Mouse (Mus musculus): ENCODE measurements around the gene Mthfd1l. TPM values are rescaled to one million over a fixed set of nuclear protein-coding genes. Genes with fewer than 3 reads are reported as not detected.

Gene Mthfd1l
- polyA plus RNA-seq, 1 experiment = 53.6 TPM

GRCm38 (mm10) chr10:4050236-4050635, 77.3 kb downstream of the Mthfd1l start:
- no peak overlapping the region for H3K9ac ChIP-seq (ENCODE audit: low read depth, poor library complexity, severe bottlenecking)
- no peak for TF ChIP-seq CTCF (IDR thresholded peaks at IDR 0.05; ENCODE audit: low read depth, low read length)
- peaks cover 4% of the 10 kb centered on the region for H3K36me3 ChIP-seq (ENCODE audit: control insufficient read depth, insufficient read depth, low read length, poor library complexity, severe bottlenecking)
- no peak overlapping the region for H3K4me3 ChIP-seq (ENCODE audit: low read depth, low read length)
- no peaks in the 10 kb centered on the region for H3K27me3 ChIP-seq (ENCODE audit: control insufficient read depth, insufficient read depth, low read length, poor library complexity, severe bottlenecking)
- no peak overlapping the region for H3K27ac ChIP-seq (ENCODE audit: insufficient read depth, low read length)
- H3K9me3 ChIP-seq (replicated peaks; ENCODE audit: control insufficient read depth, insufficient read depth, low read length, poor library complexity, severe bottlenecking) = no peaks in the 10 kb centered on the region
- no peaks in the 10 kb centered on the region for H3K4me1 ChIP-seq (ENCODE audit: control insufficient read depth, insufficient read depth, low read length)

- Histone ChIP-seq H3K4me1 (ENCODE audit: control insufficient read depth, insufficient read depth, low read length) (no peaks in the 10 kb centered on the region), H3K36me3 (ENCODE audit: control insufficient read depth, insufficient read depth, low read length, poor library complexity, severe bottlenecking) (peaks cover 4% of the 10 kb centered on the region), H3K4me3 (ENCODE audit: low read depth, low read length) (no peak overlapping the region), H3K9me3 (replicated peaks; ENCODE audit: control insufficient read depth, insufficient read depth, low read length, poor library complexity, severe bottlenecking) (no peaks in the 10 kb centered on the region), H3K27ac (ENCODE audit: insufficient read depth, low read length) (no peak overlapping the region), H3K27me3 (ENCODE audit: control insufficient read depth, insufficient read depth, low read length, poor library complexity, severe bottlenecking) (no peaks in the 10 kb centered on the region), H3K9ac (ENCODE audit: low read depth, poor library complexity, severe bottlenecking) (no peak overlapping the region)
- no peak for TF ChIP-seq POLR2A (IDR thresholded peaks at IDR 0.05; ENCODE audit: insufficient read depth, low read length)
- TF ChIP-seq EP300 (IDR thresholded peaks at IDR 0.05; ENCODE audit: insufficient read depth, low read depth, low read length) = no peak
- TF ChIP-seq CTCF (IDR thresholded peaks at IDR 0.05; ENCODE audit: low read depth, low read length) = no peak
Measured at GRCm38 (mm10) chr10:4052711-4053110, 79.8 kb downstream of the Mthfd1l start.

- TF ChIP-seq POLR2A (IDR thresholded peaks at IDR 0.05; ENCODE audit: insufficient read depth, low read length) (no peak), CTCF (IDR thresholded peaks at IDR 0.05; ENCODE audit: low read depth, low read length) (no peak), EP300 (IDR thresholded peaks at IDR 0.05; ENCODE audit: insufficient read depth, low read depth, low read length) (no peak)
- H3K27ac ChIP-seq (ENCODE audit: insufficient read depth, low read length) = no peak overlapping the region
Measured at GRCm38 (mm10) chr10:4053278-4054061, 80.6 kb downstream of the Mthfd1l start.

GRCm38 (mm10) chr10:4054589-4054988, 81.7 kb downstream of the Mthfd1l start:
- no peak overlapping the region for H3K4me3 ChIP-seq (ENCODE audit: low read depth, low read length)
- no peaks in the 10 kb centered on the region for H3K27me3 ChIP-seq (ENCODE audit: control insufficient read depth, insufficient read depth, low read length, poor library complexity, severe bottlenecking)
- H3K9ac ChIP-seq (ENCODE audit: low read depth, poor library complexity, severe bottlenecking) = no peak overlapping the region
- peaks cover 4% of the 10 kb centered on the region for H3K36me3 ChIP-seq (ENCODE audit: control insufficient read depth, insufficient read depth, low read length, poor library complexity, severe bottlenecking)
- H3K9me3 ChIP-seq (replicated peaks; ENCODE audit: control insufficient read depth, insufficient read depth, low read length, poor library complexity, severe bottlenecking) = no peaks in the 10 kb centered on the region
- H3K4me1 ChIP-seq (ENCODE audit: control insufficient read depth, insufficient read depth, low read length) = no peaks in the 10 kb centered on the region
- no peak for TF ChIP-seq EP300 (IDR thresholded peaks at IDR 0.05; ENCODE audit: insufficient read depth, low read depth, low read length)
- no peak for TF ChIP-seq POLR2A (IDR thresholded peaks at IDR 0.05; ENCODE audit: insufficient read depth, low read length)
- no peak for TF ChIP-seq CTCF (IDR thresholded peaks at IDR 0.05; ENCODE audit: low read depth, low read length)
- H3K27ac ChIP-seq (ENCODE audit: insufficient read depth, low read length) = no peak overlapping the region

More at GRCm38 (mm10) chr10:4053278-4054061, 80.6 kb downstream of the Mthfd1l start:
- peaks cover 4% of the 10 kb centered on the region for H3K36me3 ChIP-seq (ENCODE audit: control insufficient read depth, insufficient read depth, low read length, poor library complexity, severe bottlenecking)
- H3K4me3 ChIP-seq (ENCODE audit: low read depth, low read length) = no peak overlapping the region
- no peaks in the 10 kb centered on the region for H3K27me3 ChIP-seq (ENCODE audit: control insufficient read depth, insufficient read depth, low read length, poor library complexity, severe bottlenecking)
- H3K9ac ChIP-seq (ENCODE audit: low read depth, poor library complexity, severe bottlenecking) = no peak overlapping the region
- H3K9me3 ChIP-seq (replicated peaks; ENCODE audit: control insufficient read depth, insufficient read depth, low read length, poor library complexity, severe bottlenecking) = no peaks in the 10 kb centered on the region
- no peaks in the 10 kb centered on the region for H3K4me1 ChIP-seq (ENCODE audit: control insufficient read depth, insufficient read depth, low read length)

GRCm38 (mm10) chr10:4057397-4057796, 84.5 kb downstream of the Mthfd1l start:
- H3K4me3 ChIP-seq (ENCODE audit: low read depth, low read length) = no peak overlapping the region
- no peaks in the 10 kb centered on the region for H3K9me3 ChIP-seq (replicated peaks; ENCODE audit: control insufficient read depth, insufficient read depth, low read length, poor library complexity, severe bottlenecking)
- H3K27ac ChIP-seq (ENCODE audit: insufficient read depth, low read length) = no peak overlapping the region
- peaks cover 3% of the 10 kb centered on the region for H3K4me1 ChIP-seq (ENCODE audit: control insufficient read depth, insufficient read depth, low read length)
- no peak for TF ChIP-seq POLR2A (IDR thresholded peaks at IDR 0.05; ENCODE audit: insufficient read depth, low read length)
- TF ChIP-seq CTCF (IDR thresholded peaks at IDR 0.05; ENCODE audit: low read depth, low read length) = no peak
- TF ChIP-seq EP300 (IDR thresholded peaks at IDR 0.05; ENCODE audit: insufficient read depth, low read depth, low read length) = no peak
- H3K27me3 ChIP-seq (ENCODE audit: control insufficient read depth, insufficient read depth, low read length, poor library complexity, severe bottlenecking) = no peaks in the 10 kb centered on the region
- no peak overlapping the region for H3K9ac ChIP-seq (ENCODE audit: low read depth, poor library complexity, severe bottlenecking)
- H3K36me3 ChIP-seq (ENCODE audit: control insufficient read depth, insufficient read depth, low read length, poor library complexity, severe bottlenecking) = no peaks in the 10 kb centered on the region

GRCm38 (mm10) chr10:4057832-4058231, 84.9 kb downstream of the Mthfd1l start:
- H3K9me3 ChIP-seq (replicated peaks; ENCODE audit: control insufficient read depth, insufficient read depth, low read length, poor library complexity, severe bottlenecking) = no peaks in the 10 kb centered on the region
- H3K4me1 ChIP-seq (ENCODE audit: control insufficient read depth, insufficient read depth, low read length) = peaks cover 3% of the 10 kb centered on the region
- no peak for TF ChIP-seq EP300 (IDR thresholded peaks at IDR 0.05; ENCODE audit: insufficient read depth, low read depth, low read length)
- TF ChIP-seq CTCF (IDR thresholded peaks at IDR 0.05; ENCODE audit: low read depth, low read length) = no peak
- no peak for TF ChIP-seq POLR2A (IDR thresholded peaks at IDR 0.05; ENCODE audit: insufficient read depth, low read length)
- H3K4me3 ChIP-seq (ENCODE audit: low read depth, low read length) = no peak overlapping the region
- no peaks in the 10 kb centered on the region for H3K27me3 ChIP-seq (ENCODE audit: control insufficient read depth, insufficient read depth, low read length, poor library complexity, severe bottlenecking)
- H3K27ac ChIP-seq (ENCODE audit: insufficient read depth, low read length) = no peak overlapping the region
- H3K36me3 ChIP-seq (ENCODE audit: control insufficient read depth, insufficient read depth, low read length, poor library complexity, severe bottlenecking) = peaks cover 2% of the 10 kb centered on the region; the same call in 1 of the 2 replicates
- H3K9ac ChIP-seq (ENCODE audit: low read depth, poor library complexity, severe bottlenecking) = no peak overlapping the region
